In the genomic region with DNA sequence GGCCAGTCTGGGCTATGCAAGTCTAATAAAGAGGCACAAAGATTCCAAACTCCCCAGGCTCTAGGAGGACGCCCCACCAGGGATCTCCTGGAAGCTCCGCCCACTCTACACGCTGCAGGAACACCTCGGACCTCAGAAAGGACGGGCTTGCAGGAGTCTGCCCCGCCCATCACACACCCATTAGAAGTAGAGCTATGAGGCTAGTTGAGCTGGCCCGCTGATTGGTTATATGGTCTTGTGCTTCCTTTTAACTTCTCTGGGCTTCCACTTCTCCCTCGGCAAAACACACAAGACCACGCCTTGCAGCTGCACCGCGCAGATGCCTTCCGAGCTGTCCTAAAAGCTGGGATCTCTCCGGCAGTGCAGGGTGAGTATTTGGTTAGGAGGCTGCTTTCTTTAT, we compare ENCODE assay signal across 8 mouse cellular contexts. TPM values are rescaled to one million over a fixed set of nuclear protein-coding genes. Genes with fewer than 3 reads are reported as not detected.
DNase-seq lines count a peak whose midpoint lies in the region; ATAC-seq and TF ChIP-seq lines count a peak whose summit lies in the region.

No protein-coding gene starts in this region.

- no peak overlapping the region for H3K27ac ChIP-seq in forebrain, embryonic 14.5 days (ENCODE audit: low read depth, low read length)
- H3K27ac ChIP-seq in limb, embryonic 10.5 days: no peak overlapping the region
- H3K27ac ChIP-seq in stomach, postnatal 0 days (replicated peaks): no peak overlapping the region

- no peak overlapping the region for H3K4me3 ChIP-seq in forebrain, embryonic 14.5 days (ENCODE audit: low read depth, low read length)
- H3K4me3 ChIP-seq in limb, embryonic 10.5 days: peak overlapping the region; percentile 40
- H3K4me3 ChIP-seq in stomach, postnatal 0 days (ENCODE audit: low read depth, low read length): peak overlapping the region; percentile 19

- H3K9me3 ChIP-seq in forebrain, embryonic 14.5 days (replicated peaks; ENCODE audit: control insufficient read depth, low read length): no peaks in the 10 kb centered on the region
- H3K9me3 ChIP-seq in limb, embryonic 10.5 days (replicated peaks): no peaks in the 10 kb centered on the region
- no peaks in the 10 kb centered on the region for H3K9me3 ChIP-seq in stomach, postnatal 0 days (ENCODE audit: control insufficient read depth, low read length)

- 22% methylated on average over 13 of the region's 13 CpGs for WGBS in forebrain, embryonic 14.5 days
- 8% methylated on average over 13 of the region's 13 CpGs for WGBS in limb, embryonic 10.5 days
- 4% methylated on average over 13 of the region's 13 CpGs for WGBS in stomach, postnatal 0 days

- peaks cover 21% of the 10 kb centered on the region for H3K4me1 ChIP-seq in forebrain, embryonic 14.5 days (ENCODE audit: control insufficient read depth, insufficient read depth, low read length)
- H3K4me1 ChIP-seq in limb, embryonic 10.5 days: peaks cover 67% of the 10 kb centered on the region
- H3K4me1 ChIP-seq in stomach, postnatal 0 days (replicated peaks; ENCODE audit: control insufficient read depth, insufficient read depth): no peaks in the 10 kb centered on the region

- peak overlapping the region; percentile 25 for H3K4me2 ChIP-seq in forebrain, embryonic 14.5 days (ENCODE audit: low read length)
- peak overlapping the region; percentile 46 for H3K4me2 ChIP-seq in stomach, postnatal 0 days (replicated peaks; ENCODE audit: low read depth)

- no peak for TF ChIP-seq EP300 in stomach, postnatal 0 days (optimal IDR thresholded peaks at IDR 0.05)

- no peaks in the 10 kb centered on the region for H3K27me3 ChIP-seq in forebrain, embryonic 14.5 days (replicated peaks; ENCODE audit: control insufficient read depth, insufficient read depth, low read length)
- H3K27me3 ChIP-seq in limb, embryonic 10.5 days (ENCODE audit: low read depth, poor library complexity, severe bottlenecking): peaks cover 55% of the 10 kb centered on the region
- peaks cover 4% of the 10 kb centered on the region; the same call in 1 of the 2 replicates for H3K27me3 ChIP-seq in stomach, postnatal 0 days (ENCODE audit: control insufficient read depth, insufficient read depth, low read length)

- 0 out of 2 replicates have a peak, but pooled peaks have one; percentile 27 for ATAC-seq in forebrain, embryonic 14.5 days
- ATAC-seq in hematopoietic stem cell, adult 5-6 weeks (replicated peaks in 1 of 2; ENCODE audit: insufficient read depth in 1 of 2, low FRiP score in 2 of 2, low TSS enrichment in 1 of 2, low read depth in 1 of 2, poor library complexity in 2 of 2, severe bottlenecking in 2 of 2): peak; percentile 90 to 94
- ATAC-seq in megakaryocyte-erythroid progenitor cell, adult 5-6 weeks (replicated peaks; ENCODE audit: low FRiP score, low TSS enrichment, poor library complexity, severe bottlenecking): peak; percentile 85
- ATAC-seq in stomach, postnatal 0 days (ENCODE audit: low FRiP score, low TSS enrichment): peak; percentile 85

- no peak overlapping the region for H3K9ac ChIP-seq in forebrain, embryonic 14.5 days (ENCODE audit: low read length)
- no peak overlapping the region for H3K9ac ChIP-seq in stomach, postnatal 0 days (ENCODE audit: low read length)

- H3K36me3 ChIP-seq in forebrain, embryonic 14.5 days (ENCODE audit: control insufficient read depth, insufficient read depth, low read length): no peaks in the 10 kb centered on the region
- no peaks in the 10 kb centered on the region for H3K36me3 ChIP-seq in limb, embryonic 10.5 days
- no peaks in the 10 kb centered on the region for H3K36me3 ChIP-seq in stomach, postnatal 0 days (ENCODE audit: control insufficient read depth, insufficient read depth, low read length)

- peak; percentile 43 to 44 for DNase-seq in frontal cortex, postnatal 36 days (ENCODE audit: low spot score in 2 of 2)
- no peak for DNase-seq in frontal cortex, postnatal 14 days (ENCODE audit: low spot score in 2 of 2)
- DNase-seq in adrenal gland, adult 8-10 months: peak; percentile 61
- DNase-seq in forebrain, embryonic 14.5 days (ENCODE audit: low spot score): no peak
- DNase-seq in limb, embryonic 10.5 days (ENCODE audit: low spot score): peak; percentile 57
- peak; percentile 74 for DNase-seq in stomach, postnatal 0 days (ENCODE audit: low spot score)

- no peak for TF ChIP-seq CTCF in stomach, postnatal 0 days (IDR thresholded peaks at IDR 0.05; ENCODE audit: low read depth)

RNA-seq across cellular contexts. Expression of a gene that starts 43.0 kb away (rescaled TPM):
- total RNA-seq in adrenal gland, adult 8-10 months (2022): 10 to 100 TPM; 22.3 to 41.0 (median 31.9) TPM
- 20.0 and 24.5 TPM in 2 replicates for polyA plus RNA-seq in forebrain, embryonic 14.5 days (2014; fragmentation: Nextera tagmentation; extraction: Ambion mirVana)
- 24.6 and 25.4 TPM in 2 replicates for total RNA-seq in hematopoietic stem cell, adult 5-6 weeks (2017)
- polyA plus RNA-seq in limb, embryonic 10.5 days (2016; fragmentation: Nextera tagmentation; extraction: Ambion mirVana): 11.4 and 14.1 TPM in 2 replicates
- 27.1 and 32.2 TPM in 2 replicates for total RNA-seq in megakaryocyte-erythroid progenitor cell, adult 5-6 weeks (2014; fragmentation: Nextera tagmentation)
- total RNA-seq in megakaryocyte-erythroid progenitor cell, adult 5-6 weeks (2017): 15.8 and 18.0 TPM in 2 replicates
- polyA plus RNA-seq in stomach, postnatal 0 days (2015; fragmentation: Nextera tagmentation; extraction: Ambion mirVana): 6.0 and 6.1 TPM in 2 replicates

Comparison
In these comparisons a context has a peak if more than half of its experiments do, and no peak if none do; other contexts are left out.
1. DNase-seq: peak in frontal cortex, postnatal 36 days (2 of 2), adrenal gland, adult 8-10 months (single experiment), limb, embryonic 10.5 days (single experiment) and stomach, postnatal 0 days (single experiment); none in frontal cortex, postnatal 14 days (0 of 2) and forebrain, embryonic 14.5 days (single experiment).
2. ATAC-seq: peak in every context shown above with its lines; median percentile 92 in hematopoietic stem cell, adult 5-6 weeks; 85 in megakaryocyte-erythroid progenitor cell, adult 5-6 weeks; 85 in stomach, postnatal 0 days; 27 in forebrain, embryonic 14.5 days.